Mouse (Mus musculus): ENCODE measurements around the gene Anxa4.

GRCm38 (mm10) chr6:86732276-86733173, 60.9 kb downstream of the Anxa4 start:
- TF ChIP-seq CTCF (IDR thresholded peaks at IDR 0.05; ENCODE audit: low read depth) (no peak), EP300 (IDR thresholded peaks at IDR 0.05; ENCODE audit: low read depth) (no peak)
